Mouse (Mus musculus) splenic B cell, adult 2 months (primary cell): Measurements from ENCODE around the gene Ahdc1.
"Not testable (repeated sequence)": the region's sequence is repeated elsewhere in the genome, so short reads cannot be mapped to it uniquely, and the experiment has no call there.

ENCODE experiments used
- DNase-seq: peaks from one replicate; pipeline ENCODE4 v3.0.0-alpha.2; 2011; ENCODE audit warnings: low read depth, low spot score
- H3K27me3 ChIP-seq: 2 replicates; pipeline ENCODE4 v1.6.1; 2012; ENCODE audit warnings: mild to moderate bottlenecking, low read length, moderate library complexity, mixed read lengths; ENCODE audit not compliant: control insufficient read depth, poor library complexity, insufficient read depth, severe bottlenecking
- H3K36me3 ChIP-seq: 2 replicates; pipeline ENCODE4 v1.6.1; 2012; ENCODE audit warnings: mild to moderate bottlenecking, low read length, moderate library complexity, mixed read lengths; ENCODE audit not compliant: control insufficient read depth, poor library complexity, insufficient read depth, severe bottlenecking

Ahdc1 gene

GRCm38 (mm10) chr4:133090276-133090719, 79.2 kb downstream of the Ahdc1 start:
- DNase-seq = no peak
- Histone ChIP-seq H3K27me3 (no peaks in the 10 kb centered on the region), H3K36me3 (no peaks in the 10 kb centered on the region)

GRCm38 (mm10) chr4:133090720-133091458, 79.8 kb downstream of the Ahdc1 start:
- no peak for DNase-seq
- Histone ChIP-seq H3K36me3 (no peaks in the 10 kb centered on the region), H3K27me3 (no peaks in the 10 kb centered on the region)

- H3K36me3 ChIP-seq = no peaks in the 10 kb centered on the region
- no peak for DNase-seq
These were observed 80.4 kb downstream of the Ahdc1 start for GRCm38 (mm10) chr4:133091459-133091785.

GRCm38 (mm10) chr4:133092453-133092901, 81.4 kb downstream of the Ahdc1 start:
- no peaks in the 10 kb centered on the region for H3K36me3 ChIP-seq
- H3K27me3 ChIP-seq = no peaks in the 10 kb centered on the region
- DNase-seq = peak; percentile 80

More at GRCm38 (mm10) chr4:133091459-133091785, 80.4 kb downstream of the Ahdc1 start:
- no peaks in the 10 kb centered on the region for H3K27me3 ChIP-seq

GRCm38 (mm10) chr4:133093056-133093455, 82.0 kb downstream of the Ahdc1 start:
- no peak for DNase-seq
- Histone ChIP-seq H3K36me3 (no peaks in the 10 kb centered on the region), H3K27me3 (no peaks in the 10 kb centered on the region)

- H3K36me3 ChIP-seq = no peaks in the 10 kb centered on the region
- no peak for DNase-seq
- H3K27me3 ChIP-seq = no peaks in the 10 kb centered on the region
These were observed 82.5 kb downstream of the Ahdc1 start for GRCm38 (mm10) chr4:133093481-133094033.

- H3K36me3 ChIP-seq = no peaks in the 10 kb centered on the region
- DNase-seq = no peak
- no peaks in the 10 kb centered on the region for H3K27me3 ChIP-seq
These were observed 83.2 kb downstream of the Ahdc1 start for GRCm38 (mm10) chr4:133094255-133094654.

- H3K27me3 ChIP-seq = no peaks in the 10 kb centered on the region
- no peaks in the 10 kb centered on the region for H3K36me3 ChIP-seq
- DNase-seq = peak; percentile 46
These were observed 84.1 kb downstream of the Ahdc1 start for GRCm38 (mm10) chr4:133094936-133095733.

- not testable (repeated sequence) for H3K36me3 ChIP-seq, H3K27me3 ChIP-seq, DNase-seq
These were observed 84.6 kb downstream of the Ahdc1 start for GRCm38 (mm10) chr4:133095734-133096065.

- not testable (repeated sequence) for H3K27me3 ChIP-seq, DNase-seq, H3K36me3 ChIP-seq
These were observed 85.6 kb downstream of the Ahdc1 start for GRCm38 (mm10) chr4:133096671-133097070.

- H3K36me3 ChIP-seq = 0 out of 2 replicates have a peak, but pooled peaks cover 3% of the 10 kb centered on the region
- DNase-seq = no peak
- no peaks in the 10 kb centered on the region for H3K27me3 ChIP-seq
These were observed 90.7 kb downstream of the Ahdc1 start for GRCm38 (mm10) chr4:133101751-133102150.

- DNase-seq = no peak
- 0 out of 2 replicates have a peak, but pooled peaks cover 3% of the 10 kb centered on the region for H3K36me3 ChIP-seq
- H3K27me3 ChIP-seq = no peaks in the 10 kb centered on the region
These were observed 92.6 kb downstream of the Ahdc1 start for GRCm38 (mm10) chr4:133103525-133104193.

- Histone ChIP-seq H3K27me3 (no peaks in the 10 kb centered on the region), H3K36me3 (0 out of 2 replicates have a peak, but pooled peaks cover 3% of the 10 kb centered on the region)
- DNase-seq = no peak
These were observed 93.1 kb downstream of the Ahdc1 start for GRCm38 (mm10) chr4:133104194-133104569.

GRCm38 (mm10) chr4:133106691-133107090, 95.6 kb downstream of the Ahdc1 start:
- Histone ChIP-seq H3K27me3 (no peaks in the 10 kb centered on the region), H3K36me3 (0 out of 2 replicates have a peak, but pooled peaks cover under 1% of the 10 kb centered on the region)
- DNase-seq = no peak
